Mouse (Mus musculus) olfactory bulb, adult 2 months (tissue): ENCODE data around the gene Ghsr. TPM values are rescaled to one million over a fixed set of nuclear protein-coding genes. Genes with fewer than 3 reads are reported as not detected.

Experiments
- H3K27ac ChIP-seq: fragments of 200-500 bp; 2 replicates; pipeline ENCODE4 v1.5.1; 2012; ENCODE audit warnings: low read depth, low read length; ENCODE audit not compliant: insufficient read depth
- H3K4me1 ChIP-seq: fragments of 200-500 bp; 2 replicates; pipeline ENCODE4 v1.6.1; 2012; ENCODE audit warnings: low read length; ENCODE audit not compliant: control insufficient read depth, insufficient read depth
- H3K4me3 ChIP-seq: fragments of 200-500 bp; 2 replicates; pipeline ENCODE4 v1.5.1; 2012; ENCODE audit warnings: mild to moderate bottlenecking, low read depth, low read length, moderate library complexity; ENCODE audit not compliant: insufficient read depth
- CTCF ChIP-seq: fragments of 200-500 bp; IDR thresholded peaks from 2 replicates; pipeline ENCODE4 v1.5.1; 2012; ENCODE audit warnings: low read depth, mild to moderate bottlenecking, low read length, moderate library complexity; ENCODE audit not compliant: insufficient read depth
- POLR2A ChIP-seq: fragments of 200-500 bp; IDR thresholded peaks from 2 replicates; pipeline ENCODE4 v1.6.1; 2012; ENCODE audit warnings: mild to moderate bottlenecking, low read depth, low read length, moderate library complexity; ENCODE audit not compliant: insufficient read depth
- WGBS: fragments of 180-500 bp; shearing (Covaris S2); methylation state at CpG from one replicate; pipeline ENCODE4 v1.1.7; 2018; 5-methylcytosine and 5-hydroxymethylcytosine counted together
- polyA plus RNA-seq: library from polyadenylated mRNA; stranded (reverse); fragments of >200 nt; gene quantifications from 2 replicates; pipeline ENCODE4 v1.2.4, GENCODE M21; 2012; ENCODE audit warnings: low replicate concordance; ENCODE audit not compliant: missing spikeins, insufficient read depth, insufficient read length

The Ghsr gene
- polyA plus RNA-seq, 1 experiment = not detected

GRCm38 (mm10) chr3:27345526-27345925, 25.6 kb upstream of the Ghsr start:
- 61% methylated on average over 6 of the region's 6 CpGs for WGBS
- no peak overlapping the region for H3K4me3 ChIP-seq
- H3K4me1 ChIP-seq = peaks cover 3% of the 10 kb centered on the region; the same call in 1 of the 2 replicates
- TF ChIP-seq POLR2A (no peak), CTCF (no peak)
- H3K27ac ChIP-seq = no peak overlapping the region

DNA sequence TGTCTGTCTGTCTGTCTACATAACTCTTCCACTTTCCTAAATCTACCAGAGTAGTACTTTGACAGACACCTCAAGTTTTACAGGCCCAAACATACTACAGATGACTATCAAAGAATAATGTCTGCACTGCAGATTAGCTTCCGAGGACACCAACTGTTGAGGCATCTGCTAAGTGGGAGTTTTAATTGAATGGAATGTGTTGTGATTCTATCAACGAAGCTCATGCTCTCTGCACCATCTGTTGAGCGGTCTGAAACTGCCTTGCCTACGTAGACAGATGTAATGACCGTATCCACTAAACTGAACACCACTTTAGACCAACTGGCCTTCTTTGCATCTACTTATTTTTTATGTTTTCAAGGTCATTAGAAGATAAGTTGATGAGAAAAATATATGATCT, 22.7 kb upstream of the Ghsr start:
- no peak overlapping the region for H3K4me3 ChIP-seq
- TF ChIP-seq POLR2A = no peak
- TF ChIP-seq CTCF = no peak
- H3K27ac ChIP-seq = no peak overlapping the region
- 80% methylated on average over 5 of the region's 5 CpGs for WGBS
- no peaks in the 10 kb centered on the region; the same call in 1 of the 2 replicates for H3K4me1 ChIP-seq

DNA sequence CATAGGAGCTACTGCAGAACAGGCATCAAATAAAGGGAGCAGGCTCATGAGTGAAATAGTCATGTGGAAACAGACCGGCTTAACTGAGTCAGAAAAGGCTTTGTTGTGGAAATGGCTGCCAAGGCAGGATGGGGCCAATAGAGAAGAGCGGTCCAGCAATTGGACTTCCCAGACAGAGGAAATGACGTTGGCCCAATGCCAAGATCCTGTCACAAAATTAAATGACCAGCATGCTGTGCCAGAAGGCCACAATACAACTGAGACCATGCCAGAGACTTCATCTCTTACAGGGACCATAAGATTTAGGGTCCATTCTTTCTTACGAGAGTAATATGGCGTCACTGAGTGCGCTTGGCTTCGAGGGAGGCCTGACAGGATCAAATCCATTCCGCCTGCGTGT, 20.0 kb upstream of the Ghsr start:
- Histone ChIP-seq H3K27ac (no peak overlapping the region), H3K4me3 (no peak overlapping the region), H3K4me1 (no peaks in the 10 kb centered on the region; the same call in 1 of the 2 replicates)
- TF ChIP-seq POLR2A = no peak
- no peak for TF ChIP-seq CTCF
- WGBS = 49% methylated on average over 9 of the region's 9 CpGs

GRCm38 (mm10) chr3:27359100-27359720, 11.9 kb upstream of the Ghsr start:
- TF ChIP-seq POLR2A = no peak
- no peak for TF ChIP-seq CTCF
- no peaks in the 10 kb centered on the region for H3K4me1 ChIP-seq
- no peak overlapping the region for H3K27ac ChIP-seq
- H3K4me3 ChIP-seq = no peak overlapping the region
- 88% methylated on average over 2 of the region's 2 CpGs for WGBS

GRCm38 (mm10) chr3:27370125-27370524, 1.0 kb upstream of the Ghsr start:
- TF ChIP-seq CTCF (no peak), POLR2A (no peak)
- Histone ChIP-seq H3K4me3 (no peak overlapping the region), H3K4me1 (peaks cover 13% of the 10 kb centered on the region), H3K27ac (no peak overlapping the region)
- WGBS = 9% methylated on average over 10 of the region's 10 CpGs

DNA sequence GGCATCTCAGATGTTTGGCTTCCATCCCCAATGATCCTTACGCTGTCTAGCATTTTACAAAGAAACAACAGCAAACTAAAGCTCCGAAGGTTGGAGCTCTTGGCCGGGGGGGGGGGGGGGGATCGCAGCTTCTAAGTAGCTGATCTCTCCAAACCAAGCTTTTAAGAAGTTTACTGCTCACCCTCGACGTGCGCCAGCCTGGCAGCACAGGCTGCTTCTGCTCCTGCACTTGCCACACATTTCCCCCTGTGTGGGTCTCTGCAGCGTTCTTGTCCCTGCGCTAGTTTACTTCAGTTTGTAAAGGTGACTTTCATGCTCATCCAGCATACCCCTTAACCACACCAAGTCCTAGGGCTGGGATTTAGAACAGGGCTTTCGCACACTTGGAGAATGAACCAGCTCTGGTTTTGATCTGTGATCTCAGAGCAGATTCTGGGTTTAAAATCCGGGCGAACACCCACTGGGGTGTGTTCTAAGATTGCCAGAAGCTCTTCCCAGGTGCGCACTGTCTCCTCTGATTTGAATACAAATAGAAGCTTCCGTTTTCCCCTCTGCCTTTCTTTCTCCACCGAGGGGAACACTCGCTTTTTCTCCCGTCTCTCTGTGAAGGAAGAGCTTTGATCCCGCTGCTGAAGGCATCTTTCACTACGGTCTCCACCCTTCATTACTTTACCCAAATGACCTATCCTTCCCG, 422 bp upstream of the Ghsr start:
- Histone ChIP-seq H3K4me1 (peaks cover 13% of the 10 kb centered on the region), H3K4me3 (peak overlapping the region; percentile 30), H3K27ac (no peak overlapping the region)
- TF ChIP-seq POLR2A = no peak
- no peak for TF ChIP-seq CTCF
- WGBS = 3% methylated on average over 20 of the region's 20 CpGs

DNA sequence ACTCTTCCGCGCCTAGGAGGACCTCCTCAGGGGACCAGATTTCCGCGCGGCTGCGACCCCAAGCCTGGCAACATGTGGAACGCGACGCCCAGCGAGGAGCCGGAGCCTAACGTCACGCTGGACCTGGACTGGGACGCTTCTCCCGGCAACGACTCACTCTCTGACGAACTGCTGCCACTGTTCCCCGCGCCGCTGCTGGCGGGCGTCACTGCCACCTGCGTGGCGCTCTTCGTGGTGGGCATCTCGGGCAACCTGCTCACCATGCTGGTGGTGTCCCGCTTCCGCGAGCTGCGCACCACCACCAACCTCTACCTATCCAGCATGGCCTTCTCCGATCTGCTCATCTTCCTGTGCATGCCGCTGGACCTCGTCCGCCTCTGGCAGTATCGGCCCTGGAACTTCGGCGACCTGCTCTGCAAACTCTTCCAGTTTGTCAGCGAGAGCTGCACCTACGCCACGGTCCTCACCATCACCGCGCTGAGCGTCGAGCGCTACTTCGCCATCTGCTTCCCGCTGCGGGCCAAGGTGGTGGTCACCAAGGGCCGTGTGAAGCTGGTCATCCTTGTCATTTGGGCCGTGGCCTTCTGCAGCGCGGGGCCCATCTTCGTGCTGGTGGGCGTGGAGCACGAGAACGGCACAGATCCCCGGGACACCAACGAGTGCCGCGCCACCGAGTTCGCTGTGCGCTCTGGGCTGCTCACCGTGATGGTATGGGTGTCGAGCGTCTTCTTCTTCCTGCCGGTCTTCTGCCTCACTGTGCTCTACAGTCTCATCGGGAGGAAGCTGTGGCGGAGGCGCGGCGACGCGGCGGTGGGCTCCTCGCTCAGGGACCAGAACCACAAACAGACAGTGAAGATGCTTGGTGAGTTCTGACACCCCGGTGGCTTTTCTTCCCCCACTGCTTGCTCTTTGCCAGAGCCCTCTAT, 837 bp downstream of the Ghsr start:
- TF ChIP-seq POLR2A (no peak), CTCF (no peak)
- H3K4me1 ChIP-seq = peaks cover 13% of the 10 kb centered on the region
- WGBS = 2% methylated on average over 77 of the region's 77 CpGs
- peak overlapping the region; percentile 30 for H3K4me3 ChIP-seq
- no peak overlapping the region for H3K27ac ChIP-seq

- 62% methylated on average over 9 of the region's 9 CpGs for WGBS
- peaks cover 13% of the 10 kb centered on the region for H3K4me1 ChIP-seq
- no peak overlapping the region for H3K4me3 ChIP-seq
- TF ChIP-seq POLR2A = no peak
- no peak overlapping the region for H3K27ac ChIP-seq
Observed at GRCm38 (mm10) chr3:27374396-27374795, 3.2 kb downstream of the Ghsr start.

DNA sequence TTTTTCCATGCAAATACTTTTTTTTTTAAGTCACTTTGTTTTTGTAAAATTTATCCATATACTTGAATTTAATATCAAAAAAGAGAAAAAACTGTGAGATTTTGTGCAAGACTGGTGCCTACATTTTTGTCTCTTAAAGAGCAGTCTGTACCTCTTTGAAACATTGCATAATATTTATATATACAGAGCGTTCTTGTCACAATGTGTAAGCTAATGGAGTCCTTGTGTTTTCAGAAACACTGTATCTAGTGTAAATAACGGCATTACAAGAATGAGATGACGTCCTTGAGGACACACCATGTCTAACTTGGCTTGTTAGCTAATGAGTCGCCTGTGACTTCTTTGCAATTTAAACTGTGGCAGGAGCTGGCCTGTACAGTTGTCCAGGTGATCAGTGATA, 6.8 kb downstream of the Ghsr start:
- Histone ChIP-seq H3K27ac (no peak overlapping the region), H3K4me1 (no peaks in the 10 kb centered on the region), H3K4me3 (no peak overlapping the region)
- whole genome bisulfite sequencing = 77% methylated on average over 4 of the region's 4 CpGs
- TF ChIP-seq CTCF = no peak
- TF ChIP-seq POLR2A = no peak
